Mouse (Mus musculus) stomach, embryonic 15.5 days (tissue): ENCODE results near the gene Samhd1. TPM values are rescaled to one million over a fixed set of nuclear protein-coding genes. Genes with fewer than 3 reads are reported as not detected.
"Not testable (repeated sequence)": the region's sequence is repeated elsewhere in the genome, so short reads cannot be mapped to it uniquely, and the experiment has no call there.

Experiments used
- ATAC-seq: fragments of 200-750 bp; cut with Nextera tagmentation; 2 replicates; pipeline ENCODE4 v1.8.0; 2017; ENCODE audit warnings: low read depth, moderate number of reproducible peaks, moderate TSS enrichment; ENCODE audit not compliant: insufficient read depth, low FRiP score
- H3K27ac ChIP-seq: fragments of 300-500 bp; sonication (generic); 2 replicates; pipeline ENCODE4 v1.5.1; 2015; ENCODE audit warnings: mild to moderate bottlenecking, inconsistent platforms
- H3K27me3 ChIP-seq: fragments of 300-500 bp; sonication (generic); replicated peaks from 2 replicates; pipeline ENCODE4 v1.6.1; 2015; ENCODE audit warnings: inconsistent platforms
- H3K36me3 ChIP-seq: fragments of 300-500 bp; sonication (generic); 2 replicates; pipeline ENCODE4 v1.6.1; 2015; ENCODE audit warnings: inconsistent platforms
- H3K4me1 ChIP-seq: fragments of 300-500 bp; sonication (generic); 2 replicates; pipeline ENCODE4 v1.6.1; 2015; ENCODE audit warnings: inconsistent platforms
- H3K4me2 ChIP-seq: fragments of 300-500 bp; sonication (generic); 2 replicates; pipeline ENCODE4 v1.6.1; 2015; ENCODE audit warnings: mild to moderate bottlenecking, inconsistent platforms
- H3K4me3 ChIP-seq: fragments of 300-500 bp; sonication (generic); replicated peaks from 2 replicates; pipeline ENCODE4 v1.5.1; 2015; ENCODE audit warnings: inconsistent platforms
- H3K9ac ChIP-seq: fragments of 300-500 bp; sonication (generic); 2 replicates; pipeline ENCODE4 v1.6.1; 2015; ENCODE audit warnings: inconsistent platforms
- H3K9me3 ChIP-seq: fragments of 300-500 bp; sonication (generic); 2 replicates; pipeline ENCODE4 v1.6.1; 2016; ENCODE audit warnings: inconsistent platforms
- WGBS: fragments of 180-500 bp; shearing (Covaris S2); methylation state at CpG from one replicate; pipeline ENCODE4 v1.1.7; 2015; 5-methylcytosine and 5-hydroxymethylcytosine counted together
- polyA plus RNA-seq: library from polyadenylated mRNA; unstranded; fragments of >200 nt; fragmentation: Nextera tagmentation; extraction: Ambion mirVana; gene quantifications from 2 replicates; pipeline ENCODE4 v1.2.1, GENCODE M21; 2015

Gene Samhd1
- polyA plus RNA-seq = 27.1 and 28.9 TPM in 2 replicates

DNA sequence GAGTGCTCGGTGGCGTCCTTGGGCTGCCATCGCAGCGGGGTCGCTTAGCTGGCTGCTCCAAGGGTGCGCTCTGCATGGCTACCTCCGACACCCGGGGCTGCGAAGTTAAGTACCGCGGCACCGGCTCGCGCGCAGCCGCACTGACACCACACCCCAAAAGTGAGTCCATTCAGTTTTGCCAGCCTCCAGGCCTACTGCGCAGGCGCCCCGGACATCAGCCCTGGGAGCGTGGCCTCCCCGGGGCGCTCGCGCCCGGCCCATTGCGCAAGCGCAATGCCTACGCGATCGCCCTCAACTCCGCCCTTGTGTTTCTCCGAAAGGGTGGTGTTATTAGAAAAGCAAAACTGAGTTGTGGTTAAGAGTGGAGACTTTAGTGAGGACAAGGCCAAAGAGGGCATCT, at the start of gene Samhd1:
Gene Samhd1, minus strand, starts transcription at position 252 of the 400 bp plus-strand sequence.
- WGBS = under 1% methylated on average over 32 of the region's 32 CpGs
- Histone ChIP-seq H3K27ac (peak within 1 kb of the TSS; percentile 80), H3K9me3 (no peaks in the 10 kb centered on the region), H3K27me3 (no peaks in the 10 kb centered on the region), H3K4me1 (peaks cover 7% of the 10 kb centered on the region), H3K4me3 (peak within 1 kb of the TSS; percentile 76), H3K9ac (peak within 1 kb of the TSS; percentile 52), H3K4me2 (peak within 1 kb of the TSS; percentile 88), H3K36me3 (no peaks in the 10 kb centered on the region)
- ATAC-seq = peak; percentile 93

DNA sequence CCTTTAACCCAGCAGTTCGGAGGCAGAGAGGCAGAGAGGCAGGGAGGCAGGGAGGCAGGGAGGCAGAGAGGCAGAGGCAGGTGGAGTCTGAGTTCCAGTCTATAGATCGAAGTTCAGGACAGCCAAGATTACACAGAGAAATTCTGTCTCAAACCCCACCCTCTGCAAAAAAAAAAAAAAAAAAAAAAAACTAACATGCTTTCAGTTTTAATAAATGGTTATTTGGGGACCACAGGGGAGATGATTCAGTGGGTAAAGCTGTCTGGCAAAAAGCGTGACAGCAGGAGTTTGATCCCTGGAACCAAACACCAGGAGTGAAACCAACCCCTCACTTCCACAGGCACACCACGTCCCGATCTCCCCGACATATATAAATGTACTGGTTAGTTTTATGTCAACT, 43.1 kb upstream of the Samhd1 start:
- WGBS = 74% methylated on average over 6 of the region's 6 CpGs
- peaks cover 22% of the 10 kb centered on the region for H3K36me3 ChIP-seq
- ATAC-seq = no peak

DNA sequence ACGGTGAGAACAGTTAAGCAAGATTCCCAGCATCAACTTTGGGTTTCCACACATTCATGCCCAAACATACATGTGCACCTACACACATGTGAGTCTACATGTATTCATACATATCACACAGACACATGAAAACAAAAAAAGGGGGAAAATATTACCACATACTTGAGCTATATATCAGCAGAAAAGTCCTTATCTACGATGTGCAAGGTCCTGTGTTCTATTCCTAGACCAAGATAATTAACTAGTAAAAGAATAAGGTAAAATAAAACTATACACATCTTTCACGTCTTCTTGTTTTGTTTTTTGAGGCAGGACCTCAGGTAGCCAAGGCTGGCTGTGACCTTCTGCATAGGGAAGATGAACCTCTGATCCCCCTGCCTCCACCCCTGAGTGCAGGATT, 41.2 kb upstream of the Samhd1 start:
- Histone ChIP-seq H3K9me3 (no peaks in the 10 kb centered on the region), H3K27ac (no peak overlapping the region), H3K4me3 (no peak overlapping the region), H3K36me3 (peaks cover 26% of the 10 kb centered on the region), H3K4me2 (no peak overlapping the region), H3K9ac (no peak overlapping the region), H3K27me3 (no peaks in the 10 kb centered on the region), H3K4me1 (no peaks in the 10 kb centered on the region)
- WGBS = 91% methylated on average over 3 of the region's 3 CpGs
- no peak for ATAC-seq

More for the DNA sequence above, 43.1 kb upstream of the Samhd1 start:
- H3K4me3 ChIP-seq = no peak overlapping the region
- no peak overlapping the region for H3K27ac ChIP-seq
- no peaks in the 10 kb centered on the region for H3K4me1 ChIP-seq
- H3K9me3 ChIP-seq = no peaks in the 10 kb centered on the region
- H3K27me3 ChIP-seq = no peaks in the 10 kb centered on the region
- H3K4me2 ChIP-seq = no peak overlapping the region
- H3K9ac ChIP-seq = no peak overlapping the region

DNA sequence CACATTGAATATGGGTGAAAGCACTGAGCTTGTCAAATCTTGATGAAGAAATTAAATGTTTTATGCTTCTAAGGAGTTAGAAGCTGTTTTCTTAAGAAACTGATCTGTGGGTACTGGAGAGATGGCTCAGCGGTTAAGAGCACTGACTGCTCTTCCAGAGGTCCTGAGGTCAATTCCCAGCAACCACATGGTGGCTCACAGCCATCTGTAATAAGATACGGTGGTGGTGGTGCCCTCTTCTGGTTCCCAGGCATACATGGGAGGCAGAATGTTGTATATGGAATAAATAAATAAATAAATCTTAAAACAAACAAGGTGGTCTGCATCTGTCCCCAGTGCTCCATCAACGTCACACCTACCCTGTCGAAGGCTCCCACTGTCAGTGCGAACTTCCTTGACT, 39.4 kb upstream of the Samhd1 start:
- WGBS = 61% methylated on average over 5 of the region's 5 CpGs
- Histone ChIP-seq H3K9ac (no peak overlapping the region), H3K9me3 (no peaks in the 10 kb centered on the region), H3K4me1 (no peaks in the 10 kb centered on the region), H3K27ac (no peak overlapping the region), H3K36me3 (peaks cover 29% of the 10 kb centered on the region), H3K4me2 (no peak overlapping the region), H3K4me3 (no peak overlapping the region), H3K27me3 (no peaks in the 10 kb centered on the region)
- no peak for ATAC-seq

DNA sequence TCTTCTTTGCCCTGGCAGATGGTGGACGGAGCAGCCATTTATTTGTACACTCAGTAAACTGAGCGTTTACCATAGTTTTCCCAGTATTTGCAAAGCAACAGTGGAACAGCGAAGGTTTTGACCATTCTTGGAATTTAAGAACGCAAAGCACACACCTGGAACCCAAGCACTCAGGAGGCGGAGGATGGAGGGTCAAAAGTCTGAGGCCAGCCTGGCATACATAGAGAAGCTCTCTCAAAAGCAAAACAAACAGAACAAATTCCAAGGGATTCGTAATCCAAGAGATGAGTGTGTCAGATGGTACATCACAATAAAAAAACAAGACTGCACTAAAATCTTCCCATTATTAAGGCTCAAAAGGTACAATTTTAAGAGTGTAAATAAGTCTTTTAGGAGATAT, 38.5 kb upstream of the Samhd1 start:
- H3K27me3 ChIP-seq = no peaks in the 10 kb centered on the region
- no peaks in the 10 kb centered on the region for H3K4me1 ChIP-seq
- peaks cover 33% of the 10 kb centered on the region for H3K36me3 ChIP-seq
- no peak overlapping the region for H3K9ac ChIP-seq
- no peak overlapping the region for H3K27ac ChIP-seq
- no peak for ATAC-seq
- 84% methylated on average over 6 of the region's 6 CpGs for WGBS
- H3K9me3 ChIP-seq = no peaks in the 10 kb centered on the region
- no peak overlapping the region for H3K4me3 ChIP-seq
- H3K4me2 ChIP-seq = no peak overlapping the region

DNA sequence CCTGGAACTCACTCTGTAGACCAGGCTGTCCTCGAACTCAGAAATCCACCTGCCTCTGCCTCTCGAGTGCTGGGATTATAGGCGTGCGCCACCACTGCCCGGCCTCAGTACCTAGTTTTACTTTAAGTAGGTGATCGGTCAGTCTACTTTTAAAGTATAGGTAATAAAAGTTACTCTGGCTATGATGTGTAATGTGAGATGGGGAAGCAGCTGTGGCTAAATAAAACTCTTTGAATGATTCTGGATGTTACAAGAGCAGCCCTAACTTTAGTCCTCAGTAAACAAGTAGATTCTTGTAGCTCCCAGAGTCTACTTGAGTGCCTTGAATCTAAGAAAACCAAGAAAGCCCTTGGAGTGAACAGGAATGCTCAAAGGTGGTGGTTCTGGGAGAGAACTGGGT, 37.9 kb upstream of the Samhd1 start:
- Histone ChIP-seq H3K4me2 (no peak overlapping the region), H3K27me3 (no peaks in the 10 kb centered on the region), H3K9ac (no peak overlapping the region), H3K4me1 (no peaks in the 10 kb centered on the region), H3K27ac (no peak overlapping the region), H3K4me3 (no peak overlapping the region), H3K36me3 (peaks cover 33% of the 10 kb centered on the region), H3K9me3 (no peaks in the 10 kb centered on the region)
- no peak for ATAC-seq
- 93% methylated on average over 6 of the region's 6 CpGs for WGBS

DNA sequence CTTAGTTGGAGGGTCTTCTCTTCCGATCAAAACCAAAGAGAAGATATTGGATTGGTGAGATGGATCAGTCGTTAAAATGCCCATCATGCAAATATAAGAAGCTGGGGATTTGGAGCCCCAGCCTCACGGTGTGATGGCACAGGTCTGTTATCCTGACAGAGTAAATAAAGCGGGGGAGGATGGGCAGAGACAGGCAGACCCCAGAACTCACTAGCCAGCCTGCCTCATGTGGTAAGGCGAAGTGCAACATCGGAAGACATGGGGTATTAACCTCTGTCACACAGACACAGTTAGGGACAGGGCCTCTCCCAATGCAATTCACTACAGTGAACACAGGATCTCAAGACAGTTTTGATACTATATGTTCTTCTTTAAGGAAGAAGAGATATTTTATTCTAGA, 35.6 kb upstream of the Samhd1 start:
- Histone ChIP-seq H3K36me3 (peaks cover 35% of the 10 kb centered on the region), H3K9ac (no peak overlapping the region), H3K4me3 (no peak overlapping the region), H3K4me1 (no peaks in the 10 kb centered on the region), H3K4me2 (no peak overlapping the region), H3K27ac (no peak overlapping the region), H3K9me3 (no peaks in the 10 kb centered on the region), H3K27me3 (no peaks in the 10 kb centered on the region)
- ATAC-seq = no peak
- WGBS = 52% methylated on average over 6 of the region's 6 CpGs

DNA sequence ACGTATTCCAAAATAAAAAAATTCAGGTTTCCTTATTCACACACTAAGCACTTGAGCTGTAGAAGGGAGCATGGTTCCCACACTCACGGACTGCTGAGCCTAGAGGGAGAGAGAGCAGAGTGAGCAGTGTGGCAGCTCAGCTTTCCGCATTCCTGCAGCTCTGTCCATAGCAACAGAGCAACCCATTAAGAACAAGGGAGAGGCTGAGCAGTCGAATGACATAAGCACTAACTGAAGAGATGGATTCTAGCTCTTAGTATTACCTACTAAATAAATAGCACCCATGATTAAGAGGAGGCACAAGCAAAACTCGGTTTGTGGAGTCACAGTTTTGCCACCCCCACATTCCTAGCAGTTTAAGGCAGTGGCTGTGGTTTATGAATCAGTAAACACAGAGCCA, 35.1 kb upstream of the Samhd1 start:
- peak; percentile 58; the same call in 1 of the 2 replicates for ATAC-seq
- H3K27ac ChIP-seq = no peak overlapping the region
- H3K9ac ChIP-seq = no peak overlapping the region
- no peak overlapping the region for H3K4me3 ChIP-seq
- H3K4me1 ChIP-seq = no peaks in the 10 kb centered on the region
- H3K9me3 ChIP-seq = no peaks in the 10 kb centered on the region
- 43% methylated on average over 5 of the region's 5 CpGs for WGBS
- peaks cover 30% of the 10 kb centered on the region for H3K36me3 ChIP-seq
- no peaks in the 10 kb centered on the region for H3K27me3 ChIP-seq
- H3K4me2 ChIP-seq = no peak overlapping the region

DNA sequence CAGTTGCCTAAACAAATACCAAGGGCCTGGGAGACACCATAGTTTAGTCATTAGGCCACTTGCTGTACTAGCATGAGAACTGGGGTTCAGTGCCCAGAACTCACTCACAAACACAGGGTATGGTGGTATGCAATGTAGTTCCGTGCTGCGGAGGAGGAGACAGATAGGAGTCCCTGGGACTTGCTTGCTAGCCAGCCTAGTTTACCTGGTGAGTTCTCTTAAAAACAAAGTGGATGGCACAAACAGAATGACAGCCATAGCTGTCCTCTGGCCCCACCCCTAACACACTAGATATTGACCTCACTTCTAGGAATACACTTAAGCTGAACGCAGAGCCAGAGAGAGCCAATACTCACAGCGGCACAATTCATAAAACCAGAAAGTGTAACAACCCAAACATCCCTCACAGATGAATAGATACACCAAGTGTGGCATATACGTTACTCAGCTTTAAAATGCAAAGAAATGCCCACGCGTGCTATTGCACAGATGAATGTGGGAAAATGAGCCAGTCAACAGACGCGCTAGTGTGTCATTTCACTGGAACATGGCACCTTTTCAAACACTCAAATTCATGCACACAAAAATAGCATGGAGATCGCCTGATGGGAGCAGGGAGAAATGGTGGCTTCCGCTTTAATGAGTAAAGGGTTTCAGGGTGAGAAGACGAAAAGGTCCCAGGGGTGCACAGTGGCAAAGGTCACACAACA, 31.5 kb upstream of the Samhd1 start:
- Histone ChIP-seq H3K4me3 (no peak overlapping the region), H3K4me2 (no peak overlapping the region), H3K27ac (no peak overlapping the region), H3K9ac (no peak overlapping the region), H3K27me3 (no peaks in the 10 kb centered on the region), H3K4me1 (no peaks in the 10 kb centered on the region), H3K9me3 (no peaks in the 10 kb centered on the region), H3K36me3 (peaks cover 21% of the 10 kb centered on the region)
- ATAC-seq = no peak
- WGBS = 94% methylated on average over 12 of the region's 12 CpGs

DNA sequence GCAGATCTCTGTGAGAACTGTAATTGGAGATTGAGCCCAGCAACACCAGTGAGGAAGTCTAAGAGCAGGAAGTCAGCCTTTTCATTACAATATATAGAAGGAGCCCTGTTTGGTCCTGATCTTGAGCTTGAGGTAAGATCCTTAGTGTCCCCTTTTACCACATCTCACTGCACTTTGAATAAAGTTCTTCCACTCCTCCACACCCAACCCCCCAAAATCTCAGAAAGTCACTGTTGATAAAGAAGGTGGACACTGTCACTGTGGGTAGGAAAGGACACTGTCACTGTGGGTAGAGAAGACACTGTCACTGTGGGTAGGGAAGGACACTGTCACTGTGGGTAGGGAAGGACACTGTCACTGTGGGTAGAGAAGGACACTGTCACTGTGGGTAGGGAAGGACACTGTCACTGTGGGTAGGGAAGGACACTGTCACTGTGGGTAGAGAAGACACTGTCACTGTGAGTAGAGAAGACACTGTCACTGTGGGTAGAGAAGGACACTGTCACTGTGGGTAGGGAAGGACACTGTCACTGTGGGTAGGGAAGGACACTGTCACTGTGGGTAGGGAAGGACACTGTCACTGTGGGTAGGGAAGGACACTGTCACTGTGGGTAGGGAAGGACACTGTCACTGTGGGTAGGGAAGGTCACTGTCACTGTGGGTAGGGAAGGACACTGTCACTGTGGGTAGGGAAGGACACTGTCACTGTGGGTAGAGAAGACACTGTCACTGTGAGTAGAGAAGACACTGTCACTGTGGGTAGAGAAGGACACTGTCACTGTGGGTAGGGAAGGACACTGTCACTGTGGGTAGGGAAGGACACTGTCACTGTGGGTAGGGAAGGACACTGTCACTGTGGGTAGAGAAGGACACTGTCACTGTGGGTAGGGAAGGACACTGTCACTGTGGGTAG, 30.5 kb upstream of the Samhd1 start:
- not testable (repeated sequence) for H3K4me3 ChIP-seq, H3K4me2 ChIP-seq, H3K27me3 ChIP-seq, H3K27ac ChIP-seq, ATAC-seq, H3K4me1 ChIP-seq, H3K9ac ChIP-seq, H3K9me3 ChIP-seq
- peaks cover 25% of the 10 kb centered on the region for H3K36me3 ChIP-seq

DNA sequence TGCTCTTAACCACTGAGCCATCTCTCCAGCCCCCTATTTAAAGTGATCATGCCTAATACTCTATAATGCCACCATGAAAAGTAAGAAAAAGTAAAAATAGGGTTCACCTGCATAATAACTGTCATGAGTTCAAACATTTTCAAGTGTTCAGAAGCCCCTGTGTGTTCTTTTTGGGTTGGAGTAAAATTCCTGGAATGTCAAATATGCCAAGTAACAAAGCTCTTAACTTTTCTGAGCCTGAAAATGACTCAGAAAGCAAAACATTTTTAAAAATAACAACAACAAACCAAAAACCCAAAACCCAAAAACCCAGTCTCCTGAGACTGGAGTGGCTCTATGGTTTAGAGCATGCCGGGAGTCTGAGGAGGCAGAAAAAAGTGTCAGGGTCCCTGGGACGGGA, 29.0 kb upstream of the Samhd1 start:
- 91% methylated on average over 2 of the region's 2 CpGs for WGBS
- no peaks in the 10 kb centered on the region for H3K4me1 ChIP-seq
- no peaks in the 10 kb centered on the region for H3K9me3 ChIP-seq
- H3K36me3 ChIP-seq = peaks cover 22% of the 10 kb centered on the region
- no peak overlapping the region for H3K9ac ChIP-seq
- H3K4me3 ChIP-seq = no peak overlapping the region
- H3K27ac ChIP-seq = no peak overlapping the region
- no peaks in the 10 kb centered on the region for H3K27me3 ChIP-seq
- ATAC-seq = no peak
- H3K4me2 ChIP-seq = no peak overlapping the region

DNA sequence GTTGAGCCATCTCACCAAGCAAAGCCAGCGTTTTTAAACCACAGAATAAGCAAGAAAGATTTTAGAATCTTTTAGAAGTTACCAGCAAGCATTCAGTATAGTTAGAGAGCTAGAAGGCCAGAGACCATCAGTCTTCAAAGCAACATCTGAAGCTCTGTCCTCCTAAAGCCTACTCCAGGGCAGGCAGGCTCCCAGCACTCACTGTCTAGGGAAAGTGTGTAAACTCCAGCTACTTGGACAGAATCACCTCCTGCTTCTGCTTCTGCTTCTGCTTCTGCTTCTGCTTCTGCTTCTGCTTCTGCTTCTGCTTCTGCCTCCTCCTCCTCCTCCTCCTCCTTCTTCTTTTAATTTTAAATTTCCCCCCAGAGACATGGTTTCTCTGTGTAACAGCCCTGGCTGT, 21.0 kb upstream of the Samhd1 start:
- H3K36me3 ChIP-seq = peaks cover 33% of the 10 kb centered on the region
- no peak overlapping the region for H3K27ac ChIP-seq
- no peaks in the 10 kb centered on the region for H3K27me3 ChIP-seq
- H3K4me1 ChIP-seq = no peaks in the 10 kb centered on the region
- 83% methylated on average over 1 of the region's 1 CpGs for WGBS
- no peak overlapping the region for H3K9ac ChIP-seq
- no peak overlapping the region for H3K4me3 ChIP-seq
- no peak for ATAC-seq
- no peaks in the 10 kb centered on the region for H3K9me3 ChIP-seq
- H3K4me2 ChIP-seq = no peak overlapping the region
